Mouse (Mus musculus): ENCODE results near the gene Fbln5. TPM values are rescaled to one million over a fixed set of nuclear protein-coding genes. Genes with fewer than 3 reads are reported as not detected.
A peak's percentile ranks its signal among the peaks of the same experiment; 100 is the strongest.

Fbln5 gene
- polyA plus RNA-seq, 1 experiment from 2014 or later, result 6.4 TPM

DNA sequence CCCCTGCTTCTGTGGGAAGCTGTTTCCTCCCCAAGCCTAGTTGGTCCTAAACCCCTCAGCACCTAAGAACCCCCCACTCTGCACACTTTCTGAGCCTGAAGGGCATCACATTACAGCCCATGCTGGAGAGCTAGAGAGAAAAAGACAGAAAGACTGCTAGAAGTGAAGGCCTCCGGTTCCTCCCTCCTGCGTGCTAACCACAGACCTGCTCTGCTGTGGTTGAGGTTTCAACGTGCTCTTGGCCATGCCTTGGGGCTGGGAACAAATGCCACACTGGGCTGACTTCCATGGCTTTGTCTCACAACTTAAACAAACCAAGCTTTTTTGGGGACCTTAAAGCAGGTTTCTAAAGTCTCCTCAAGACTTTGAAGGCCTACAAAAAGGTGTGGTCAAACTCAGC is 16.4 kb downstream of the Fbln5 start:
- H3K27me3 ChIP-seq, result no peaks in the 10 kb centered on the region
- H3K27ac ChIP-seq (replicated peaks), result no peak overlapping the region
- no peak for ATAC-seq (replicated peaks)
- WGBS, result 85% methylated on average over 3 of the region's 3 CpGs
- no peaks in the 10 kb centered on the region for H3K36me3 ChIP-seq
- no peak overlapping the region for H3K9ac ChIP-seq (replicated peaks)
- H3K4me3 ChIP-seq, result no peak overlapping the region
- H3K4me2 ChIP-seq (replicated peaks), result no peak overlapping the region
- no peaks in the 10 kb centered on the region for H3K4me1 ChIP-seq
- no peaks in the 10 kb centered on the region for H3K9me3 ChIP-seq

- no peak overlapping the region for H3K4me3 ChIP-seq
Observed at GRCm38 (mm10) chr12:101801744-101802143, 17.1 kb downstream of the Fbln5 start.

DNA sequence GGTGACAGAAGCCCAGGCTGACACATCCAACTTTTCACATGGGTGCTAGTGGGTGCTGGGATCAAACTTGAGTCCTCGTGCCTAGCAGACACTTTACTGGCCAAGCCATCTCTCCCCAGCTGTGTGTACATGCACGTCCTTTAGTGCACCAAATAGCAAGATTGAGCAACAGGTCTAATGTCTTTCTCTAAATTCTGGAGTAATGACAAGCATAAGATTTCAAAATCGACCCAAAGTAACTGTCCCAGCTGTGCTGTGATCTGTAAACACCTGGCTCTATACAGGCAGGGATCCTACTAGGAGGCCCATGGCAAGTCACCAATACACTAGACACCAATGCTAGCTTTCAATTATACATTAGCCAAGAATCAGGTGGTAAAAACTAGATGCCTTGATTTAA is 17.8 kb downstream of the Fbln5 start:
- no peak for ATAC-seq (replicated peaks)
- WGBS, result 79% methylated on average over 3 of the region's 3 CpGs

More at GRCm38 (mm10) chr12:101801744-101802143, 17.1 kb downstream of the Fbln5 start:
- H3K36me3 ChIP-seq, result no peaks in the 10 kb centered on the region
- no peaks in the 10 kb centered on the region for H3K9me3 ChIP-seq
- H3K27me3 ChIP-seq, result no peaks in the 10 kb centered on the region
- H3K4me1 ChIP-seq, result no peaks in the 10 kb centered on the region
- 80% methylated on average over 5 of the region's 5 CpGs for WGBS
- no peak overlapping the region for H3K27ac ChIP-seq (replicated peaks)
- H3K9ac ChIP-seq (replicated peaks), result no peak overlapping the region
- no peak overlapping the region for H3K4me2 ChIP-seq (replicated peaks)
- no peak for ATAC-seq (replicated peaks)

DNA sequence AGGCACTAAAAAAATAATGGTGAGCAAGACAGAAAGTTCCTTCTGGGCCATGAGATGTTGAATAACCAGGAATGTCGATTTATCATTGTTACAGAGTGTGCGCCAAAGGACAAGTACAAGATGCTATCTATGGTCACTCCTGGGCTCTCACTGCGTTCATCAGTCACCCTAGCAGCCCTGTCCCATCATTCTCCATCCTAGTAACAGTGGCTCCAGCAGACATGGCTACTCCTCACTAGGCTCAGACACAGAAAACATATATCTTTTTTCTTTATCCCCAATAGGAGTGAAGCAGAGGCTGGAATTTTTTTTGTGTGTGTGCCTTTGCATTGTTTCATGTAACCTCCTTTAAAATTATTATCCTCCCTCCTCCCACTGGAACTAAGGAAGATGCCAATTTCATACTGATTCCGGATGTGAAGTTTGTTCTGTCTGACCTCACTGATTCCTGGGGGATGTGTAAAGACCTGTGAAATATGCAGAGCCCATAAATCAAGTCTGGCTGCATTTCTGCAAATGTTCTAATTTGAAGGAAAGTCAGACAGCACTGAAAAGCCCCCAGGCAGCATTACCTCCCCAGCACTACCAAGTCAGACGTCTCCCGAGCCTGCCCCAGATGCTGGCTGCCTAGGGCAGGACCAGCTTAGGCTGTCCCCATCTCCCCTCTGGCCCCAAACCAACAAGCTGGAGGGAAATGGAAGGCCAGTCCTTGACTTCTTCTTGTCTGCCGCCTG is 20.5 kb downstream of the Fbln5 start:
- ATAC-seq (replicated peaks), result no peak

More for the DNA sequence above, 17.8 kb downstream of the Fbln5 start:
- Histone ChIP-seq H3K9me3 (no peaks in the 10 kb centered on the region), H3K9ac (replicated peaks) (no peak overlapping the region), H3K4me2 (replicated peaks) (no peak overlapping the region), H3K4me3 (no peak overlapping the region), H3K36me3 (no peaks in the 10 kb centered on the region), H3K4me1 (no peaks in the 10 kb centered on the region), H3K27ac (replicated peaks) (no peak overlapping the region), H3K27me3 (no peaks in the 10 kb centered on the region)

DNA sequence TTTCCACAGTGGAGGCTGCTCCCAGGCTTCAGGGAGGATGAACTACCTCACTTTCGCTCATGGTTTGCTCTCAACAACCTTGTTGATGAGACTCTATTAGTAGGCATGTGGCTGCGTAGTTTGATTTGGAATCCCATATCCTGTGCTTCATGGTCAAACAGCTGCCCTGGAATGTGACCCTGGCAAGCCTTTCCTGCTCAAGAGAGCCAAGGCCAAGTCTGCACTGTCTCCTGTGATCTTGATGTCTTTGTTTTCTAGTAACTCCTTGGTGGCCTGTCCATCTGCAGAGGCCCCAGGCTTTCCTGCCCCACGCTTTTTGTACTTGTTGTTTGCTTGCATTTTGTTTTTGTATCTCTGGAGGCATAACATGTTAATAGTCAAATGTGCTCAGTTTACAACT is 24.4 kb downstream of the Fbln5 start:
- Histone ChIP-seq H3K27me3 (no peaks in the 10 kb centered on the region), H3K9me3 (no peaks in the 10 kb centered on the region), H3K4me3 (no peak overlapping the region), H3K36me3 (no peaks in the 10 kb centered on the region), H3K4me1 (no peaks in the 10 kb centered on the region), H3K9ac (replicated peaks) (no peak overlapping the region), H3K4me2 (replicated peaks) (no peak overlapping the region), H3K27ac (replicated peaks) (no peak overlapping the region)
- ATAC-seq (replicated peaks), result no peak
- WGBS, result 87% methylated on average over 3 of the region's 3 CpGs

More for the DNA sequence above, 20.5 kb downstream of the Fbln5 start:
- no peaks in the 10 kb centered on the region for H3K36me3 ChIP-seq
- H3K9me3 ChIP-seq, result no peaks in the 10 kb centered on the region
- no peaks in the 10 kb centered on the region for H3K4me1 ChIP-seq
- no peak overlapping the region for H3K4me3 ChIP-seq
- WGBS, result 83% methylated on average over 7 of the region's 7 CpGs
- H3K4me2 ChIP-seq (replicated peaks), result no peak overlapping the region
- no peaks in the 10 kb centered on the region for H3K27me3 ChIP-seq
- H3K9ac ChIP-seq (replicated peaks), result no peak overlapping the region
- H3K27ac ChIP-seq (replicated peaks), result no peak overlapping the region

- ATAC-seq (replicated peaks), result no peak
- no peak overlapping the region for H3K4me2 ChIP-seq (replicated peaks)
- no peaks in the 10 kb centered on the region for H3K36me3 ChIP-seq
- H3K27ac ChIP-seq (replicated peaks), result no peak overlapping the region
- H3K9me3 ChIP-seq, result no peaks in the 10 kb centered on the region
- H3K4me3 ChIP-seq, result no peak overlapping the region
- WGBS, result 89% methylated on average over 5 of the region's 5 CpGs
- no peak overlapping the region for H3K9ac ChIP-seq (replicated peaks)
- no peaks in the 10 kb centered on the region for H3K4me1 ChIP-seq
- no peaks in the 10 kb centered on the region for H3K27me3 ChIP-seq
Observed at GRCm38 (mm10) chr12:101793221-101793621, 25.6 kb downstream of the Fbln5 start.

DNA sequence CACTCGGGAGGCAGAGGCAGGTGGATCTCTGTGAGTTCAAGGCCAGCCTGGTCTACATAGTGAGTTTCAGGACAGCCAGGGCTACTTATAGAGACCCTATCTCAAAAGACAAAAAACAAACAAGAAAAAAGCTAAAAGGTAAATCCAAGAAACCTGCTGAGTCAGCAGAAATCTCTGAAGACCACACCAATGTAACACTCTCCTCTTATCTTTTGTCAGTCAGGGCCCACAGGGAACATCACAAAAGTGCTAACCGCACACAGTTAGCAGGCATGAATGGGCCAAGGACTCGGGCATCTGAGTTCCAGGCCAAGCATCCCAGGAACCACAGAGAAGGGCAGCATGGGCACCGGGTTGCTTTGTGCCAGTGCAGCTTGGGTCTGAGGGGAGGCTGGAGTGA is 26.2 kb downstream of the Fbln5 start:
- Histone ChIP-seq H3K27ac (replicated peaks) (no peak overlapping the region), H3K9ac (replicated peaks) (no peak overlapping the region), H3K4me1 (no peaks in the 10 kb centered on the region), H3K36me3 (no peaks in the 10 kb centered on the region), H3K9me3 (no peaks in the 10 kb centered on the region), H3K4me2 (replicated peaks) (no peak overlapping the region), H3K4me3 (no peak overlapping the region), H3K27me3 (no peaks in the 10 kb centered on the region)
- 92% methylated on average over 4 of the region's 4 CpGs for WGBS
- ATAC-seq (replicated peaks), result no peak

GRCm38 (mm10) chr12:101789767-101790166 is 29.1 kb downstream of the Fbln5 start:
- ATAC-seq (replicated peaks), result no peak
- no peaks in the 10 kb centered on the region for H3K4me1 ChIP-seq
- no peaks in the 10 kb centered on the region for H3K36me3 ChIP-seq
- no peak overlapping the region for H3K27ac ChIP-seq (replicated peaks)
- H3K4me3 ChIP-seq, result no peak overlapping the region
- H3K9me3 ChIP-seq, result no peaks in the 10 kb centered on the region
- no peak overlapping the region for H3K4me2 ChIP-seq (replicated peaks)
- WGBS, result 96% methylated on average over 3 of the region's 3 CpGs
- no peak overlapping the region for H3K9ac ChIP-seq (replicated peaks)
- no peaks in the 10 kb centered on the region for H3K27me3 ChIP-seq

DNA sequence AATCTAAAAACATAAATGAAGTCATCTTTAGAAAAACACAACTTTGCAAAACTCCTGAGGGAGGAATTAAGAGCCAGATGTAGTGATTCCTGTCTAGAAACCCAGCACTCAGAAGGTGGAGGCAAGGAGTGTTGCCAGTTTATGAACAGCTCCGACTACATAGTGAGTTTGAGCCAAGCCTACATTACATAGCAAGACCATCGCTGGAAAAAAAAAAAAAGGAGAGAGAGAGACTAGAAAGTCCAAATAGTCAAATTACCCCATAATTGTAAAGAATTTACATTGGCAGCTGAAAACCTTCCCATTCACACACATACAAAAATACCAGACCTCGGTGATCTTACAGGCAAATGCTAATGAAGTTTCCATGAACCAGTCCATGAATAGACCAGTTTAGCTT is 29.6 kb downstream of the Fbln5 start:
- no peak overlapping the region for H3K27ac ChIP-seq (replicated peaks)
- no peak overlapping the region for H3K4me2 ChIP-seq (replicated peaks)
- ATAC-seq (replicated peaks), result no peak
- no peaks in the 10 kb centered on the region for H3K27me3 ChIP-seq
- H3K9me3 ChIP-seq, result no peaks in the 10 kb centered on the region
- no peak overlapping the region for H3K4me3 ChIP-seq
- no peaks in the 10 kb centered on the region for H3K4me1 ChIP-seq
- no peaks in the 10 kb centered on the region for H3K36me3 ChIP-seq
- H3K9ac ChIP-seq (replicated peaks), result no peak overlapping the region
- 74% methylated on average over 3 of the region's 3 CpGs for WGBS

GRCm38 (mm10) chr12:101782787-101783186 is 36.1 kb downstream of the Fbln5 start:
- H3K9me3 ChIP-seq, result no peaks in the 10 kb centered on the region
- H3K36me3 ChIP-seq, result no peaks in the 10 kb centered on the region
- WGBS, result 53% methylated on average over 2 of the region's 2 CpGs
- no peak overlapping the region for H3K9ac ChIP-seq (replicated peaks)
- H3K4me1 ChIP-seq, result no peaks in the 10 kb centered on the region
- H3K4me3 ChIP-seq, result no peak overlapping the region
- no peak for ATAC-seq (replicated peaks)
- no peak overlapping the region for H3K4me2 ChIP-seq (replicated peaks)
- no peaks in the 10 kb centered on the region for H3K27me3 ChIP-seq
- H3K27ac ChIP-seq (replicated peaks), result no peak overlapping the region

DNA sequence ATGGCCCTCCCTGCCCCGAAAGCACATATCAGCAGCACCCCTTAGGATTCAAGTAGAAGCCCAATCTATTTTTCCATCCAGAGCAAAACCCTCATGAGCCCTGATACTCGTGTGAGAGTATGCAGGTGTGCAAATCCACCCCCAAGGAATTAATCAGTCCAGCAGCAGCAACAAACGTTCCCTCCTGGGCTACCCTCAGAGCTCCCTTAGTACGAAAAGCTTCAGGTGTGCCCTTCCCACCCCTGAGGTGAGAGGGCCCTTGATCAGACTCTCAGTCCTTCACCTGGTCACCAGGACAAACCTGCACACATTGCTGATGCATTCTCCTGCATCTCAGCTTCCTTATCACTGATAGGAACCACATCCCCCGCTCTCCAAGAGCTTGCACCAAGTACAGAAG is 37.9 kb downstream of the Fbln5 start:
- no peaks in the 10 kb centered on the region for H3K36me3 ChIP-seq
- WGBS, result 86% methylated on average over 5 of the region's 5 CpGs
- no peaks in the 10 kb centered on the region for H3K27me3 ChIP-seq
- no peaks in the 10 kb centered on the region for H3K9me3 ChIP-seq
- no peak overlapping the region for H3K27ac ChIP-seq (replicated peaks)
- H3K9ac ChIP-seq (replicated peaks), result no peak overlapping the region
- no peak overlapping the region for H3K4me3 ChIP-seq
- ATAC-seq (replicated peaks), result no peak
- no peak overlapping the region for H3K4me2 ChIP-seq (replicated peaks)
- H3K4me1 ChIP-seq, result no peaks in the 10 kb centered on the region

DNA sequence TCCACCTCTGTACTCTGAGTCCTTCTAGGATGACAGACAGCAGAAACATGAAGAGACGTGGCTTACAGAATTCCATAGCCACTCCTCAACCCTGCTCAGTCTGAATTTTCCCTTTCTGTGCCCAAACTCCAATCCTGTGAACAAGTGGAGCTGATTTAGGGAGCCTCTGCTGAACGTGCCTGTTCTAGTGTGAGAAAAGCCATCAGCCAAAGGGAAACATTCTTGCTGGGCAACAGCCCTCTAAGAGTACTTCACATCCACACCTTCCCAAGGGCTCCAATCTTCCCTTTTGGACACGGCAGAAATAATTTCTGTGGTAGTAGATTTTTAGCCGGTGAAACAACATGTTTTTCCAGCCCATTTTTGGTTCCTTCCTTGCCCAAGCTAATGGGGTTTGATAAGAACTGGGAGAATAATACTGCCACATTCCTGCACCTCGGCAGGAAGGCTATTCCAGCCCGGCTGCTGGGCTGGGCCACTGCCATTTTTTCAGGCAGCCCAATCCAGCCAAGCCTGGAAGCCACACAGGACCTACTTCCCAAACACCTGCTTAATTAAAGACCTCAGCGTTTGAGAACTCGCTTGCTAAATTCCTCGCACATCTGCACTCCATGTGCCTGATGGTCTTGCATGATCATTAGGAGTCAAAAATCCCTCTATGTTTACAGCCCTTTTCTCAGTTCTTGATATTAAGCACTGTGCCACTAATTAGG is 41.1 kb downstream of the Fbln5 start:
- 0 out of 2 replicates have a peak, but pooled peaks have one; percentile 23 for ATAC-seq (replicated peaks)
- H3K36me3 ChIP-seq, result no peaks in the 10 kb centered on the region
- no peak overlapping the region for H3K9ac ChIP-seq (replicated peaks)
- 45% methylated on average over 9 of the region's 9 CpGs for WGBS
- H3K4me3 ChIP-seq, result no peak overlapping the region
- no peaks in the 10 kb centered on the region for H3K9me3 ChIP-seq
- no peaks in the 10 kb centered on the region for H3K4me1 ChIP-seq
- no peak overlapping the region for H3K27ac ChIP-seq (replicated peaks)
- no peaks in the 10 kb centered on the region for H3K27me3 ChIP-seq
- no peak overlapping the region for H3K4me2 ChIP-seq (replicated peaks)

Measured in forebrain, embryonic 15.5 days (tissue).